Mouse (Mus musculus) midbrain, embryonic 14.5 days (tissue): Measurements from ENCODE around the gene Rmi1. TPM values are rescaled to one million over a fixed set of nuclear protein-coding genes. Genes with fewer than 3 reads are reported as not detected.

Experiments
- microRNA counts: library from miRNA; unstranded; fragments of <30 nt; microRNA quantifications from one replicate; lab custom pipeline; 2016
- microRNA-seq: library from miRNA; unstranded; fragments of <30 nt; microRNA quantifications from one replicate; pipeline ENCODE4, GENCODE M21; 2016
- polyA plus RNA-seq: library from polyadenylated mRNA; unstranded; fragments of >200 nt; fragmentation: Nextera tagmentation; extraction: Ambion mirVana; gene quantifications from 2 replicates; pipeline ENCODE4 v1.2.1, GENCODE M21; 2014

Gene Rmi1
- polyA plus RNA-seq, 1 experiment from 2014 or later, result 26.0 TPM

MicroRNAs within 50 kb of the gene (microRNA counts, 519-probe panel; counts per million panel counts)
- microRNA mmu-miR-7a (lab: Ali Mortazavi, UCI), result 5,176 counts per million, percentile 55 among the panel's probes with 10 or more counts

Small RNA genes within 50 kb of the gene (microRNA-seq; reads per million reads assigned to microRNA genes)
- 720 reads per million, percentile 78 among the genes with 10 or more reads in this experiment for gene Mir7-1

Other genes with a start within 250 kb of the Rmi1 start
- 59.7 TPM in 2 replicates for gene Idnk, start 244.6 kb upstream of the Rmi1 start, polyA plus RNA-seq
- 100 and 112 TPM in 2 replicates for gene Ubqln1, start 186.6 kb upstream of the Rmi1 start, polyA plus RNA-seq
- gene Gkap1, start 126.5 kb upstream of the Rmi1 start, polyA plus RNA-seq, result 25.2 TPM in 2 replicates
- 1.3 and 2.3 TPM in 2 replicates for gene Kif27, start 43.1 kb upstream of the Rmi1 start, polyA plus RNA-seq
- 21.0 and 22.9 TPM in 2 replicates for gene 2210016F16Rik, start 17.0 kb upstream of the Rmi1 start, polyA plus RNA-seq
- gene Hnrnpk, start 1.1 kb downstream of the Rmi1 start, polyA plus RNA-seq, result 1,214 and 1,754 TPM in 2 replicates
- not detected in 2 replicates for gene Slc28a3, start 208.6 kb downstream of the Rmi1 start, polyA plus RNA-seq